Mouse (Mus musculus) neural tube, embryonic 10.5 days (tissue): Measurements from ENCODE around the gene Coq4.

ENCODE experiments used
- DNase-seq: peaks from one replicate; pipeline ENCODE4 v3.0.0-alpha.2; 2017; ENCODE audit warnings: low spot score; ENCODE audit errors: extremely low spot score

Gene Coq4

GRCm38 (mm10) chr2:29792772-29793487, 5.6 kb downstream of the Coq4 start:
- no peak for DNase-seq

- peak; percentile 94 for DNase-seq
Measured at GRCm38 (mm10) chr2:29802075-29802826, 15.0 kb downstream of the Coq4 start, which contains the start of gene Slc27a4. Slc27a4 (plus strand) TSS chr2:29802634.

DNA sequence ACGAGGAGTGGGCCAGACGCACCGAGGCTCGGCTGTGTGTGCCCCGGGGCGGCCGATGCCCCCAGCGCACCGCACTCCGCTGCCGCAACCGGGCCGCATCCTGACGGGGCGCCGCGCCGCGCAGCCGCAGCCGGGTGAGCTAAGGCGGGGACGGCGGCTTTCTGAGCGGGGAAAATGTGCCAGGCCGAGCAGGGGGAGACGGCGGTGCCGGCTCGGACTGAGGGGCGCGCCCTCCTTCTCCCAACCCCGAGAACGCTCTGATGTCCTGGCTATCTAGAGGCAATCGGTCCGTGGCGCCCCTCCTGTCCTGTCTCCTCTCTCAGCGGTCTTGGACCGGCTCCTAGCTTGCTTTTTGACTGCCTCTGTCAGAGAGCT, 15.5 kb downstream of the Coq4 start:
- no peak for DNase-seq

GRCm38 (mm10) chr2:29803400-29803831, 16.1 kb downstream of the Coq4 start:
- no peak for DNase-seq

DNA sequence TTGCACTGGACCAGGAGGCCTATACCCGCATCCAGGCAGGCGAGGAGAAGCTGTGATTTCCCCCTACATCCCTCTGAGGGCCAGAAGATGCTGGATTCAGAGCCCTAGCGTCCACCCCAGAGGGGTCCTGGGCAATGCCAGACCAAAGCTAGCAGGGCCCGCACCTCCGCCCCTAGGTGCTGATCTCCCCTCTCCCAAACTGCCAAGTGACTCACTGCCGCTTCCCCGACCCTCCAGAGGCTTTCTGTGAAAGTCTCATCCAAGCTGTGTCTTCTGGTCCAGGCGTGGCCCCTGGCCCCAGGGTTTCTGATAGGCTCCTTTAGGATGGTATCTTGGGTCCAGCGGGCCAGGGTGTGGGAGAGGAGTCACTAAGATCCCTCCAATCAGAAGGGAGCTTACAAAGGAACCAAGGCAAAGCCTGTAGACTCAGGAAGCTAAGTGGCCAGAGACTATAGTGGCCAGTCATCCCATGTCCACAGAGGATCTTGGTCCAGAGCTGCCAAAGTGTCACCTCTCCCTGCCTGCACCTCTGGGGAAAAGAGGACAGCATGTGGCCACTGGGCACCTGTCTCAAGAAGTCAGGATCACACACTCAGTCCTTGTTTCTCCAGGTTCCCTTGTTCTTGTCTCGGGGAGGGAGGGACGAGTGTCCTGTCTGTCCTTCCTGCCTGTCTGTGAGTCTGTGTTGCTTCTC, 28.5 kb downstream of the Coq4 start:
- no peak for DNase-seq

- DNase-seq, result peak; percentile 94
Measured at GRCm38 (mm10) chr2:29817426-29818232, 30.3 kb downstream of the Coq4 start.

GRCm38 (mm10) chr2:29819363-29819762, 32.1 kb downstream of the Coq4 start:
- DNase-seq, result no peak

DNA sequence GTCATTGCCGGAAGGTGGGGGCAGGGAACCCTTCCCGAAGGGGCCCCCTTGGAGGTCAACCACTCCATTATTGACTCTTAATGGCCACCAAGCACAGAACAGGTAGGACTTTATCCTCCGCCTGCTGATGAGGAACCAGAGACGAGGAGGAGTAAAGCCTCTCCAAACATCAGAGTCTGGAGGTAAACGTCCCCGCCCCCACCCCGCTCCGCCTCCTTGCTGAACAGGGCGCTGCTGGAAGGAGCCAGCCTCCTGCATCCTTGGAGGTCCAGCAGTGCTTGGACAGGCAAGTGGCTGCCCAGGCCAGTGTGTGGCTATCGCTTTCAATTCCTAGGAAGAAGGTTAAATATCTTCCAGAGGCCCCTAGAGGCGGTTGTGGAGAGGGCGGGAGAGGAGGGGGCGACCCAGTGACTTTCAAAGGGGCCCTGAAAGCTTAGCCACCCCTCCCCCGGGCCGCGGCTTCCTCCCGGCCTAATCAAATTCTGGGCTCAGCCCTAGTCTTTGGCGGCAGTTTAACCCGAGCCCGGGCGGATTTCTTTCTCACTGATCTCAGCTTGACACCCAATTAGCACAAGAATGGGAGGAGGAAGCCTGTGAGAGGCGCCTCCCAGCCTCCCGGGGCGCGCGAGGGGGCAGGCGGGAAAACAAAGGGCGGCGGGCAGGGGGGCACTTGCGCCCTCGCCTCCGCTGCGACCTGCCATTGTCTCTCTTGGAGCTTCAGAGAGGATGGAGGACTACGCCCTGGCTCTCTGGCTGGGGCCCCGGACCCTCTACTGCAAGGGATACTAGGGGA, 32.9 kb downstream of the Coq4 start, which contains the start of gene Urm1:
Gene Urm1, plus strand, starts transcription at position 51 of the 793 bp plus-strand sequence.
- DNase-seq, result peak; percentile 92

DNA sequence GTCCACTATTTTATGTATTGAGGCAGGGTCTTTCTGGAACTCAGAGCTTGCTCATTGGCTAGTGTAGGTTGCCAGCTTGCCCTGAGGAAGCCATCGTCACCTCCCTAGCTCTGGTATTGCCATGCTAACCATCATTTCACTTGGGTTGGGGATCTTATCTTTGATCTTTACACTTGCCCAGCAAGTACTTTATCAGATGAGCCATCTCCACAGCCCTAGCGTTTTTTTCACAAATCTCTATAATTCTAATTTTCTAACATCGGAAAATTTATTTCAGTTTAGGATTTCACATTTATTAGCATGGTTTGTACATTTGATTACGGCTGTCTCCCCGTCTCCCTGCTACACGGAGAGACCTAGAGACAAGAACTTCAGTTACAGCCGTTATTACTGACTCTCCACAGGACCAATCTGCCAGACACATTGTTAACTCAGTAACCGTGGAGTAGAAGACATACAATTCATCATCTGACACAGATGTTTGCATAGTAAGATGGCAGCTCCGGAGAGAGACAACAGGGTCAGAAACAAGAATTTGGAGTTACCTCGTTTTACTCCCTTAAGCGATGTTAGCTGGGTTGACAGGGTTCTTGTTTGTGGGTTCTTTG, 39.1 kb downstream of the Coq4 start:
- no peak for DNase-seq

GRCm38 (mm10) chr2:29826926-29827708, 39.8 kb downstream of the Coq4 start:
- DNase-seq, result peak; percentile 97

DNA sequence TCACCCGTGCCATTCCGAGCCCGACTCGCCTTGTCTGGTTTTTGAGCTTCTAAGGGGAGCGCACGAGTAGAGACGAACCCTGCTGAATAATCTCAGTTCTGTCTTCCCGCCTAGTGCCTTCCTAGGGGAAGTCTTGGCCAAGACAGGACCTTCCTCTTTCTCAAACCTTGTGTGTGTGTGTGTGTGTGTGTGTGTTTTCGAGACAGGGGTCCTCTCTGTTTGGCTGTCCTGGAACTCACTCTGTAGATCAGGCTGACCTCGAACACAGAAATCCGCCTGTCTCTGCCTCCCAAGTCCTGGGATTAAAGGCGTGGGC, 40.4 kb downstream of the Coq4 start:
- DNase-seq, result no peak

- no peak for DNase-seq
Measured at GRCm38 (mm10) chr2:29831106-29831505, 43.8 kb downstream of the Coq4 start.

DNA sequence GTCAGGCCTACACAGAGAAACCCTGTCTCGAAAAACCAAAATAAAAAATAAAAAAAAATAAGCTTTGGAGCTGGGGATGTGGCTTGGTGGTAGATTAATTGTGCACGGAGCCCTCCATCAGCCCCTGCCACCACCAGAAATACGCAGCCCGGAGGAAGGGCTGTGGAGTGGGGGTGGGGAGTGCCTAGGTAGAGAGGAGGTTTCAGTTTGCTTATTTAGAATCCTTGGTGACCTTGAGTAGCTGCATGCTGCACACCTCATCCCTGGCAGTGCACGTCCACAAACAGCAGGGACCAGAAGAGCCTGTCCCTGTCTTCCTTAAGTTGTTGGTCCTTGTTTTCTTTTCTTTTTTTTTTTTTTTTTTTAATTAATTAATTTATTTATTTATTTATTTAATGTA, 46.5 kb downstream of the Coq4 start:
- DNase-seq, result no peak

GRCm38 (mm10) chr2:29835391-29835899, 48.2 kb downstream of the Coq4 start:
- peak; percentile 42 for DNase-seq

DNA sequence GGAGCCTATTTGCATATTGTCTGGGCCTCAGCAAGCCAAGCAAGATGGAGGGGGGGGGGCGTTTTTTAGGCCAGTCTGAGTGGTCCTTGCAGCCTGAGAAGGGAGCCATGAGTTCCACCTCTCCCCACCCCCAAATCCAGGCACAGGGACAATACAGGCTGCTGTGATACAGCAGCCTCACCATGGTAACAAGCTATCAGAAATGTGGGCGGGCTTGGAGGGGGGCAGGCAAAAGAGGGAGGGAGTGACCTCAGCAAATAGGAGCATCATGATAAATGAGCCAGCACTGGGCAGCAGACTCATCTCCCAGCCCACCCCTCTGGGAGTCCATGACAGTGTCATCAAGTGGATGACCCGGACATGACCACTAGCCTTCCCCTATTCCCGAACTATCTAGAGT, 52.2 kb downstream of the Coq4 start:
- DNase-seq, result peak; percentile 79

GRCm38 (mm10) chr2:29843231-29844105, 56.2 kb downstream of the Coq4 start:
- peak; percentile 66 for DNase-seq

- no peak for DNase-seq
Measured at GRCm38 (mm10) chr2:29844115-29844514, 56.8 kb downstream of the Coq4 start.

DNA sequence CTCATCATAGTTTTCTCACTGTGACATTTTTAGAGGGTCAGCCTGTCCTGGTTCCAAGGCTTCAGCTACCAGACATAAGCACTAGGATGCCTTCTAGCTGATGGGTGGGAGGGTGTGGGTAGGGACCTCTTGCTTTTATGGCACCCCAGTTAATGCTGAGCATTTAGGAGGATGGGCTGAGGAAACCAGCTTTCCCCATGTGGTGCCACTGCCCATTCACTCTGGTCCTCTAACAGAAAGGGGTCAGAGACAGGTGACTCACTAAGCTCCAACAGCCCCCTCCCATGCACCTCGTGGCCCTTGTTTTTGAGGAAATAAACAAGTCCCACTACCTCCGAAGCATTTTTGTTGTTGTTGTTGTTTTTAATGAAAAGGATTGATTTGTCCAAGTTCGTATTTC, 57.4 kb downstream of the Coq4 start:
- peak; percentile 37 for DNase-seq
